Mouse (Mus musculus): Measurements from ENCODE around the gene Nbea. TPM values are rescaled to one million over a fixed set of nuclear protein-coding genes. Genes with fewer than 3 reads are reported as not detected.
"Not testable (repeated sequence)": the region's sequence is repeated elsewhere in the genome, so short reads cannot be mapped to it uniquely, and the experiment has no call there.

Gene Nbea
- polyA plus RNA-seq, 2 experiments from 2014 or later, result 0.16 to 0.25 TPM

GRCm38 (mm10) chr3:56034596-56034995 is 148.9 kb downstream of the Nbea start:
- no peak for ATAC-seq

- no peak for ATAC-seq
These were observed 165.0 kb downstream of the Nbea start for GRCm38 (mm10) chr3:56018494-56018893.

GRCm38 (mm10) chr3:56011132-56011531 is 172.4 kb downstream of the Nbea start:
- ATAC-seq, result no peak

- peak; percentile 66 for ATAC-seq
These were observed 175.5 kb downstream of the Nbea start for GRCm38 (mm10) chr3:56007991-56008390.

GRCm38 (mm10) chr3:56000259-56000658 is 183.2 kb downstream of the Nbea start:
- ATAC-seq, result peak; percentile 65

GRCm38 (mm10) chr3:55978361-55978760 is 205.1 kb downstream of the Nbea start:
- ATAC-seq, result no peak

GRCm38 (mm10) chr3:55976986-55977385 is 206.5 kb downstream of the Nbea start:
- ATAC-seq, result not testable (repeated sequence)

- ATAC-seq, result no peak
These were observed 217.8 kb downstream of the Nbea start for GRCm38 (mm10) chr3:55965723-55966156.

GRCm38 (mm10) chr3:55963032-55963431 is 220.5 kb downstream of the Nbea start:
- no peak for ATAC-seq

- ATAC-seq, result no peak
These were observed 233.5 kb downstream of the Nbea start for GRCm38 (mm10) chr3:55949994-55950393.

GRCm38 (mm10) chr3:55949148-55949547 is 234.4 kb downstream of the Nbea start:
- ATAC-seq, result no peak

GRCm38 (mm10) chr3:55927343-55927742 is 256.2 kb downstream of the Nbea start:
- ATAC-seq, result no peak

- no peak for ATAC-seq
These were observed 274.2 kb downstream of the Nbea start for GRCm38 (mm10) chr3:55909290-55909689.

GRCm38 (mm10) chr3:55890574-55890973 is 292.9 kb downstream of the Nbea start:
- no peak for ATAC-seq

GRCm38 (mm10) chr3:55889227-55889626 is 294.3 kb downstream of the Nbea start:
- ATAC-seq, result no peak

- ATAC-seq, result no peak
These were observed 295.7 kb downstream of the Nbea start for GRCm38 (mm10) chr3:55887829-55888210.

GRCm38 (mm10) chr3:55887193-55887828 is 296.2 kb downstream of the Nbea start:
- ATAC-seq, result no peak

GRCm38 (mm10) chr3:55872944-55873924 is 310.3 kb downstream of the Nbea start:
- ATAC-seq, result no peak

GRCm38 (mm10) chr3:55852488-55852887 is 331.0 kb downstream of the Nbea start:
- ATAC-seq, result no peak

- no peak for ATAC-seq
These were observed 336.4 kb downstream of the Nbea start for GRCm38 (mm10) chr3:55847115-55847514.

- ATAC-seq, result no peak
These were observed 346.3 kb downstream of the Nbea start for GRCm38 (mm10) chr3:55837188-55837587.

GRCm38 (mm10) chr3:55835207-55835606 is 348.3 kb downstream of the Nbea start:
- no peak for ATAC-seq

- no peak for ATAC-seq
These were observed 353.3 kb downstream of the Nbea start for GRCm38 (mm10) chr3:55830226-55830625.
